Mouse (Mus musculus) layer of hippocampus, postnatal 36 days (tissue): ENCODE results near the gene Lsmem1. TPM values are rescaled to one million over a fixed set of nuclear protein-coding genes. Genes with fewer than 3 reads are reported as not detected.

ENCODE experiments used
- DNase-seq, 2 experiments: peaks; one replicate each; pipeline ENCODE4 v3.0.0; 2022
- total RNA-seq, 2 experiments: library from RNA; stranded (reverse); gene quantifications; 2 replicates each; pipeline ENCODE4 v1.2.3; 2021

Gene Lsmem1
- under 1 TPM; 0.30 to 0.51 TPM for total RNA-seq

GRCm38 (mm10) chr12:40199302-40199701 lies at the start of gene Lsmem1:
TSS of gene Lsmem1 (minus strand) at chr12:40199490.
- no peak for DNase-seq

- DNase-seq, result no peak
Measured at GRCm38 (mm10) chr12:40248454-40249180, 49.3 kb upstream of the Lsmem1 start, which contains the start of gene Ifrd1. TSS of gene Ifrd1 (minus strand) at chr12:40248504.

DNA sequence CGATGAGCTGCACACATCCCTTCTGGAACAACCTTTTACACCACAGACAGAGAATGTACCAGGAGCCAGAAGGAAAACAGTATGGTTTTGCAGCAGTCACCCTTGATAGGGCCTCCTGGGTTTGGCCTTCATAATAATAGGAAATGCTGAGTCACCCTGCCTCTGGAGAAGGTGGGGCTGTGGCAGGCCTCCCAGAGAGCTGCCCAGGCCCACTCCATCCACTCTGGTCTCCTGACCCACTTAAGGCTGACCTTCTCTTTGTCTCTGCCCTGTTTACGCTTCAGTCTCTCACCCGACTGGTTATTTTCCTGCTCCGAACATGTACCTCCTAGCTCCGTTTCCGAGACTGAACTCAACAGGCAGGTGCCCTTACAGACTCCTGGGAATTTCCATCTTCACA lies 48.7 kb upstream of the Lsmem1 start:
- DNase-seq, result no peak

- no peak for DNase-seq
Measured at GRCm38 (mm10) chr12:40247384-40247783, 48.1 kb upstream of the Lsmem1 start.

- no peak for DNase-seq
Measured at GRCm38 (mm10) chr12:40245434-40245970, 46.2 kb upstream of the Lsmem1 start.

DNA sequence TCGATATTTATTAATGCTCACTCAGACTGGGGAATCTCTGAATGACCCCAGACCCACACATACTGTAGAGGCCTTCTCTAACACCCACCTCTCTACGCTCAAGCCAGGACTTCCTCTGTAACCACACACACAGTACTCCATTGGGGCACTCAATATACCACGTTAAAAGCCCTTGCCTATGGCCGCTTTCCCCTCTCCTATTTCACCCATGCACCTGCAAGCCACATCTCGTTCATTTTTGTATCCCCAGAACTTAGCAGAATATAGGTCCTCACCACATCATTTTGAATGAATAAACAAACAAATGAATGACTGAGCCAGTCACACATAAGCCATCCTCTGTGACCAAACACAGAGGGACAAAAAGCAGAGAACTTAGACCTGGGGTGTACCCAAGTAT lies 45.6 kb upstream of the Lsmem1 start:
- DNase-seq, result no peak

- DNase-seq, result peak; percentile 48 to 59
Measured at GRCm38 (mm10) chr12:40243821-40244221, 44.5 kb upstream of the Lsmem1 start.

GRCm38 (mm10) chr12:40243241-40243640 lies 44.0 kb upstream of the Lsmem1 start:
- no peak for DNase-seq

- DNase-seq, result no peak
Measured at GRCm38 (mm10) chr12:40239161-40239560, 39.9 kb upstream of the Lsmem1 start.

DNA sequence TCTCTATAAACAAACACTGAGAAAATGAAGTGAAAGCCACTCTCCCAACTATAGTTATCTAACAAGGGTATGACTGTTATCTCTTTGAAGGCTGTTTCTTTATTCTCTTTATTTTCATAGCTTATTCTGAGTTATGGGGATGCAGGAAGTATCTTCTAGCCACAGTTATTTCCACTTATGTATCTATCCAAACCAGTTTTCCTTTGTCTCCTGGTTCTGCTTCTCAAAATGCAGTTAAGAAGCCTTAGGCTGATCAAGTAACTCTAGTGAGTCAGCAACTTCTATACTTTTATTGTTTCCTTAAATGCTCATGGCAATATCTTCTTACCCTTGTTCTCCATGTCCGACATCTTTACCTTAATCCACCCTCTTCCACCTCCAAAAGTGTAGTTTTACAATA lies 32.9 kb upstream of the Lsmem1 start:
- no peak for DNase-seq

DNA sequence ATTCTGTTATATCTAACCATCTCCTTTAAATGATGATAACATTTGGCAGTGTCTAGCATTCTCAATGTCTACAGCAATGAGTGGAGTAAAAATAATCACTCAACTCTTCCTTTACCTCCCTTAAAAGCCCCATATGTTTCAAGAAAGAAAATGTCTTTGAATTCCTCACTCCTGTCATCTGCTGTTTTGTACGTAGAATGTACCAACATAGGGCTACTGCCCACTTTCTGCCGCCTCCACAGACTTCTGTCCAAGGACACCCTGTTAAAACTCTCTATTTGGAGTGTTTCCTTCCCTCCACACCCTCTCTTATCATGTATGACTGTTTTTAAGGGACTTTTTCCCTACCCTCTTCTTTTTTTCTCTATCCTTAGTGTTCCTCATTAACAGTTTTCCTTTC lies 32.3 kb upstream of the Lsmem1 start:
- DNase-seq, result peak in 1 of 2 experiments; percentile 39

- DNase-seq, result no peak
Measured at GRCm38 (mm10) chr12:40224171-40224880, 25.0 kb upstream of the Lsmem1 start.

GRCm38 (mm10) chr12:40223676-40224075 lies 24.4 kb upstream of the Lsmem1 start:
- no peak for DNase-seq

- peak; percentile 98 to 99 for DNase-seq
Measured at GRCm38 (mm10) chr12:40223082-40223619, 23.9 kb upstream of the Lsmem1 start.

GRCm38 (mm10) chr12:40222251-40223081 lies 23.2 kb upstream of the Lsmem1 start:
- peak; percentile 95 to 96 for DNase-seq

GRCm38 (mm10) chr12:40221611-40222010 lies 22.3 kb upstream of the Lsmem1 start:
- DNase-seq, result no peak

GRCm38 (mm10) chr12:40220896-40221295 lies 21.6 kb upstream of the Lsmem1 start:
- no peak for DNase-seq

GRCm38 (mm10) chr12:40220001-40220570 lies 20.8 kb upstream of the Lsmem1 start:
- DNase-seq, result peak in 1 of 2 experiments; percentile 23

DNA sequence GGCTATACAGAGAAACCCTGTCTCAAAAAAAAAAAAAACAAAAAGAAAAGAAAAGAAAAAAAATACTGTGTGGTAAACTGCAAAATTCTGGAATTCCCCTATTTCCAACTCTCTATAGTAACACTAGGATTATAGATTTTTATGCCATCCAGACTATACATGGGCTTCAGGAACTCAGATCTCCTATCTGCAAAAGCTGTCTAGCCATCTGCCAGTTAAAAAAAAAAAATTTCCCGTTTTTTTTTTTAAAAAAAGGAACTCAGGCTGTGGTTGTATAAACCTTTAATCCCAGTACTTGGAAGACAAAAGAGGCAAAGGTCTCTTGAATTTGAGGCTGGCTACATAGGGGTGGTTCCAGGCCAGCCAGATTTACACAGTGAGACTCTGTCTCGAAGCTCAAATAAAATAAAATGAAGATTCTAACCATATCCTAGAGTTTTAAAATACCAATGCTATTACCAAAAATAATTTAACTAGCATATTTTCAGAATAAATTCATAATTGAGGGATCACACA lies 19.2 kb upstream of the Lsmem1 start:
- DNase-seq, result no peak

GRCm38 (mm10) chr12:40217776-40218175 lies 18.5 kb upstream of the Lsmem1 start:
- DNase-seq, result no peak
